Mouse (Mus musculus) forebrain, embryonic 12.5 days (tissue): Measurements from ENCODE around the gene Parp8. TPM values are rescaled to one million over a fixed set of nuclear protein-coding genes. Genes with fewer than 3 reads are reported as not detected.
"Not testable (repeated sequence)": the region's sequence is repeated elsewhere in the genome, so short reads cannot be mapped to it uniquely, and the experiment has no call there.

ENCODE experiments used
- ATAC-seq: fragments of 200-750 bp; cut with Nextera tagmentation; 2 replicates; pipeline ENCODE4 v1.8.0; 2017; ENCODE audit warnings: moderate TSS enrichment; ENCODE audit not compliant: low FRiP score
- H3K27ac ChIP-seq: fragments of 300-500 bp; sonication (generic); 2 replicates; pipeline ENCODE4 v1.5.1; 2016; ENCODE audit warnings: mild to moderate bottlenecking
- H3K27me3 ChIP-seq: fragments of 300-500 bp; sonication (generic); 2 replicates; pipeline ENCODE4 v1.6.1; 2016; ENCODE audit warnings: mild to moderate bottlenecking
- H3K36me3 ChIP-seq: fragments of 300-500 bp; sonication (generic); replicated peaks from 2 replicates; pipeline ENCODE4 v1.6.1; 2016; ENCODE audit warnings: mild to moderate bottlenecking
- H3K4me1 ChIP-seq: fragments of 300-500 bp; sonication (generic); 2 replicates; pipeline ENCODE4 v1.6.1; 2016
- H3K4me2 ChIP-seq: fragments of 300-500 bp; sonication (generic); 2 replicates; pipeline ENCODE4 v1.6.1; 2016; ENCODE audit warnings: mild to moderate bottlenecking, moderate library complexity
- H3K4me3 ChIP-seq: fragments of 300-500 bp; sonication (generic); replicated peaks from 2 replicates; pipeline ENCODE4 v1.5.1; 2016; ENCODE audit warnings: mild to moderate bottlenecking
- H3K9ac ChIP-seq: fragments of 300-500 bp; sonication (generic); 2 replicates; pipeline ENCODE4 v1.6.1; 2016; ENCODE audit warnings: mild to moderate bottlenecking
- H3K9me3 ChIP-seq: fragments of 300-500 bp; sonication (generic); 2 replicates; pipeline ENCODE4 v1.6.1; 2016
- WGBS: fragments of 180-500 bp; shearing (Covaris S2); methylation state at CpG from one replicate; pipeline ENCODE4 v1.1.7; 2016; 5-methylcytosine and 5-hydroxymethylcytosine counted together
- polyA plus RNA-seq: library from polyadenylated mRNA; unstranded; fragments of >200 nt; fragmentation: Nextera tagmentation; extraction: Ambion mirVana; gene quantifications from 2 replicates; pipeline ENCODE4 v1.2.1, GENCODE M21; 2016

Gene Parp8
- polyA plus RNA-seq, 1 experiment from 2014 or later: 17.7 TPM

GRCm38 (mm10) chr13:116949056-116949455 is 76.3 kb downstream of the Parp8 start:
- H3K4me2 ChIP-seq: no peak overlapping the region
- H3K9me3 ChIP-seq: no peaks in the 10 kb centered on the region
- H3K4me1 ChIP-seq: no peaks in the 10 kb centered on the region
- H3K4me3 ChIP-seq: no peak overlapping the region
- H3K9ac ChIP-seq: no peak overlapping the region
- no peaks in the 10 kb centered on the region for H3K27me3 ChIP-seq
- no peaks in the 10 kb centered on the region for H3K36me3 ChIP-seq
- no peak overlapping the region for H3K27ac ChIP-seq
- ATAC-seq: no peak
- 92% methylated on average over 6 of the region's 6 CpGs for WGBS

GRCm38 (mm10) chr13:116948299-116948659 is 77.1 kb downstream of the Parp8 start:
- H3K4me3 ChIP-seq: no peak overlapping the region
- no peaks in the 10 kb centered on the region for H3K4me1 ChIP-seq
- ATAC-seq: no peak
- H3K27me3 ChIP-seq: no peaks in the 10 kb centered on the region
- H3K27ac ChIP-seq: no peak overlapping the region
- H3K36me3 ChIP-seq: no peaks in the 10 kb centered on the region
- no peaks in the 10 kb centered on the region for H3K9me3 ChIP-seq
- H3K4me2 ChIP-seq: no peak overlapping the region
- no peak overlapping the region for H3K9ac ChIP-seq
- 83% methylated on average over 5 of the region's 5 CpGs for WGBS

GRCm38 (mm10) chr13:116947611-116948298 is 77.6 kb downstream of the Parp8 start:
- H3K4me2 ChIP-seq: no peak overlapping the region
- H3K9me3 ChIP-seq: no peaks in the 10 kb centered on the region
- no peak overlapping the region for H3K4me3 ChIP-seq
- 87% methylated on average over 9 of the region's 9 CpGs for WGBS
- no peaks in the 10 kb centered on the region for H3K27me3 ChIP-seq
- H3K27ac ChIP-seq: no peak overlapping the region
- no peak overlapping the region for H3K9ac ChIP-seq
- no peaks in the 10 kb centered on the region for H3K4me1 ChIP-seq
- no peaks in the 10 kb centered on the region for H3K36me3 ChIP-seq
- ATAC-seq: no peak

GRCm38 (mm10) chr13:116946566-116946965 is 78.8 kb downstream of the Parp8 start:
- WGBS: 76% methylated on average over 4 of the region's 4 CpGs
- H3K27ac ChIP-seq: no peak overlapping the region
- H3K36me3 ChIP-seq: no peaks in the 10 kb centered on the region

GRCm38 (mm10) chr13:116941280-116942015 is 83.9 kb downstream of the Parp8 start:
- Histone ChIP-seq H3K9me3 (no peaks in the 10 kb centered on the region), H3K4me2 (no peak overlapping the region), H3K27me3 (no peaks in the 10 kb centered on the region), H3K4me1 (peaks cover 9% of the 10 kb centered on the region), H3K27ac (no peak overlapping the region), H3K36me3 (no peaks in the 10 kb centered on the region), H3K4me3 (no peak overlapping the region), H3K9ac (no peak overlapping the region)
- 66% methylated on average over 13 of the region's 13 CpGs for WGBS
- peak; percentile 34; the same call in 1 of the 2 replicates for ATAC-seq

More at GRCm38 (mm10) chr13:116946566-116946965, 78.8 kb downstream of the Parp8 start:
- ATAC-seq: no peak
- H3K9ac ChIP-seq: no peak overlapping the region
- no peaks in the 10 kb centered on the region for H3K27me3 ChIP-seq
- no peak overlapping the region for H3K4me3 ChIP-seq
- H3K9me3 ChIP-seq: no peaks in the 10 kb centered on the region
- no peaks in the 10 kb centered on the region for H3K4me1 ChIP-seq
- H3K4me2 ChIP-seq: no peak overlapping the region

GRCm38 (mm10) chr13:116940761-116941160 is 84.6 kb downstream of the Parp8 start:
- 53% methylated on average over 7 of the region's 7 CpGs for WGBS
- H3K9me3 ChIP-seq: no peaks in the 10 kb centered on the region
- no peaks in the 10 kb centered on the region for H3K36me3 ChIP-seq
- H3K9ac ChIP-seq: no peak overlapping the region
- no peak for ATAC-seq
- H3K4me1 ChIP-seq: peaks cover 9% of the 10 kb centered on the region
- H3K4me3 ChIP-seq: no peak overlapping the region
- H3K4me2 ChIP-seq: no peak overlapping the region
- H3K27ac ChIP-seq: no peak overlapping the region
- no peaks in the 10 kb centered on the region for H3K27me3 ChIP-seq

GRCm38 (mm10) chr13:116937019-116937418 is 88.3 kb downstream of the Parp8 start:
- H3K4me3 ChIP-seq, H3K27ac ChIP-seq, H3K9me3 ChIP-seq, ATAC-seq, H3K36me3 ChIP-seq, H3K4me2 ChIP-seq, H3K9ac ChIP-seq, H3K27me3 ChIP-seq, H3K4me1 ChIP-seq: not testable (repeated sequence)
- 95% methylated on average over 3 of the region's 3 CpGs for WGBS

- H3K36me3 ChIP-seq: no peaks in the 10 kb centered on the region
- H3K27ac ChIP-seq: no peak overlapping the region
- no peak overlapping the region for H3K9ac ChIP-seq
- H3K4me3 ChIP-seq: no peak overlapping the region
- no peaks in the 10 kb centered on the region for H3K9me3 ChIP-seq
- no peak for ATAC-seq
- H3K4me2 ChIP-seq: no peak overlapping the region
- no peaks in the 10 kb centered on the region for H3K27me3 ChIP-seq
- 85% methylated on average over 6 of the region's 6 CpGs for WGBS
- H3K4me1 ChIP-seq: no peaks in the 10 kb centered on the region
Measured at GRCm38 (mm10) chr13:116917387-116917930, 107.9 kb downstream of the Parp8 start.

- no peaks in the 10 kb centered on the region for H3K9me3 ChIP-seq
- no peak overlapping the region for H3K4me3 ChIP-seq
- whole genome bisulfite sequencing: 89% methylated on average over 3 of the region's 3 CpGs
- no peak overlapping the region for H3K27ac ChIP-seq
- H3K36me3 ChIP-seq: no peaks in the 10 kb centered on the region; the same call in 1 of the 2 replicates
- H3K4me2 ChIP-seq: no peak overlapping the region
- H3K9ac ChIP-seq: no peak overlapping the region
- no peaks in the 10 kb centered on the region for H3K4me1 ChIP-seq
- H3K27me3 ChIP-seq: no peaks in the 10 kb centered on the region
- no peak for ATAC-seq
Measured at GRCm38 (mm10) chr13:116908284-116908683, 117.1 kb downstream of the Parp8 start.

- no peaks in the 10 kb centered on the region for H3K27me3 ChIP-seq
- no peak overlapping the region for H3K27ac ChIP-seq
- H3K4me3 ChIP-seq: no peak overlapping the region
- ATAC-seq: no peak
- 69% methylated on average over 5 of the region's 5 CpGs for WGBS
- H3K9ac ChIP-seq: no peak overlapping the region
- no peak overlapping the region for H3K4me2 ChIP-seq
- no peaks in the 10 kb centered on the region; the same call in 1 of the 2 replicates for H3K36me3 ChIP-seq
- H3K9me3 ChIP-seq: no peaks in the 10 kb centered on the region
- H3K4me1 ChIP-seq: no peaks in the 10 kb centered on the region
Measured at GRCm38 (mm10) chr13:116903394-116903793, 121.9 kb downstream of the Parp8 start.

- H3K9me3 ChIP-seq: no peaks in the 10 kb centered on the region
- H3K27me3 ChIP-seq: no peaks in the 10 kb centered on the region
- peaks cover 3% of the 10 kb centered on the region; the same call in 1 of the 2 replicates for H3K36me3 ChIP-seq
- H3K9ac ChIP-seq: no peak overlapping the region
- H3K4me2 ChIP-seq: no peak overlapping the region
- 95% methylated on average over 5 of the region's 5 CpGs for WGBS
- H3K4me3 ChIP-seq: no peak overlapping the region
- ATAC-seq: no peak
- H3K4me1 ChIP-seq: no peaks in the 10 kb centered on the region
- no peak overlapping the region for H3K27ac ChIP-seq
Measured at GRCm38 (mm10) chr13:116898395-116898794, 126.9 kb downstream of the Parp8 start.

GRCm38 (mm10) chr13:116897711-116898110 is 127.6 kb downstream of the Parp8 start:
- Histone ChIP-seq H3K4me1 (no peaks in the 10 kb centered on the region), H3K27ac (no peak overlapping the region), H3K36me3 (peaks cover 3% of the 10 kb centered on the region; the same call in 1 of the 2 replicates), H3K4me3 (no peak overlapping the region), H3K9me3 (no peaks in the 10 kb centered on the region), H3K9ac (no peak overlapping the region), H3K4me2 (no peak overlapping the region), H3K27me3 (no peaks in the 10 kb centered on the region)
- 86% methylated on average over 1 of the region's 1 CpGs for WGBS
- ATAC-seq: no peak
